ENCODE assay signal across 9 mouse cellular contexts in genomic region chr13:51570111-51570510, GRCm38 (mm10). TPM values are rescaled to one million over a fixed set of nuclear protein-coding genes. Genes with fewer than 3 reads are reported as not detected.
DNase-seq lines count a peak whose midpoint lies in the region; ATAC-seq and TF ChIP-seq lines count a peak whose summit lies in the region.
"Had no signal": no experiment of that assay in that cellular context is flagged by ENCODE, and none has a peak within 500 bp of the region (broad histone marks: within the 10 kb centered on the region; RNA-seq: fewer than 3 reads in every experiment).

No protein-coding gene starts in this region.

- H3K4me1 ChIP-seq in heart, embryonic 10.5 days: peaks cover 40% of the 10 kb centered on the region
- H3K4me1 ChIP-seq in E14TG2a.4 (replicated peaks; ENCODE audit: low read depth, low read length): peaks cover 42% of the 10 kb centered on the region
- H3K4me1 ChIP-seq in forebrain, embryonic 12.5 days: peaks cover 60% of the 10 kb centered on the region
- peaks cover 35% of the 10 kb centered on the region for H3K4me1 ChIP-seq in midbrain, embryonic 11.5 days (ENCODE audit: control insufficient read depth, insufficient read depth, low read length)

- H3K36me3 ChIP-seq in heart, embryonic 10.5 days: no peaks in the 10 kb centered on the region
- no peaks in the 10 kb centered on the region for H3K36me3 ChIP-seq in E14TG2a.4 (ENCODE audit: insufficient read depth, low read length)
- H3K36me3 ChIP-seq in forebrain, embryonic 12.5 days (replicated peaks): no peaks in the 10 kb centered on the region
- no peaks in the 10 kb centered on the region for H3K36me3 ChIP-seq in midbrain, embryonic 11.5 days (ENCODE audit: control insufficient read depth, insufficient read depth, low read length)

- no peak for DNase-seq in heart, embryonic 10.5 days (ENCODE audit: low spot score)
- no peak for DNase-seq in heart, postnatal 4 days
- DNase-seq in midbrain, embryonic 11.5 days (ENCODE audit: low spot score, missing footprints): no peak
- no peak for DNase-seq in thymus, adult 18-20 months

- H3K4me2 ChIP-seq in forebrain, embryonic 12.5 days: peak overlapping the region; percentile 94
- H3K4me2 ChIP-seq in midbrain, embryonic 11.5 days: peak overlapping the region; percentile 97

- no peaks in the 10 kb centered on the region for H3K9me3 ChIP-seq in heart, embryonic 10.5 days
- H3K9me3 ChIP-seq in E14TG2a.4 (ENCODE audit: low read length): peaks cover 15% of the 10 kb centered on the region
- no peaks in the 10 kb centered on the region for H3K9me3 ChIP-seq in forebrain, embryonic 12.5 days
- H3K9me3 ChIP-seq in midbrain, embryonic 11.5 days (ENCODE audit: control insufficient read depth, low read length): no peaks in the 10 kb centered on the region

- 0 out of 2 replicates have a peak, but pooled peaks have one; percentile 25 for ATAC-seq in forebrain, embryonic 12.5 days (ENCODE audit: low FRiP score)
- ATAC-seq in midbrain, embryonic 11.5 days (ENCODE audit: low FRiP score): peak; percentile 17; the same call in 1 of the 2 replicates
- ATAC-seq in erythroid progenitor cell, adult 5-6 weeks (replicated peaks; ENCODE audit: low FRiP score, poor library complexity, severe bottlenecking): no peak
- ATAC-seq in megakaryocyte, adult 5-6 weeks (ENCODE audit: poor library complexity, severe bottlenecking): no peak

- WGBS in heart, embryonic 10.5 days: 7% methylated on average over 9 of the region's 9 CpGs
- 3% methylated on average over 9 of the region's 9 CpGs for WGBS in forebrain, embryonic 12.5 days
- 4% methylated on average over 9 of the region's 9 CpGs for WGBS in midbrain, embryonic 11.5 days

- H3K27ac ChIP-seq in heart, embryonic 10.5 days: no peak overlapping the region
- peak overlapping the region; percentile 67 for H3K27ac ChIP-seq in forebrain, embryonic 12.5 days
- peak overlapping the region; percentile 86 for H3K27ac ChIP-seq in midbrain, embryonic 11.5 days (ENCODE audit: low read depth, low read length)
- H3K27ac ChIP-seq: liver, embryonic 14.5 days had no signal

- H3K4me3 ChIP-seq in heart, embryonic 10.5 days: peak overlapping the region; percentile 60
- 0 out of 2 replicates have a peak overlapping the region, but pooled peaks have one; percentile 73 for H3K4me3 ChIP-seq in E14TG2a.4 (replicated peaks; ENCODE audit: low read length)
- H3K4me3 ChIP-seq in forebrain, embryonic 12.5 days (replicated peaks): peak overlapping the region; percentile 26
- H3K4me3 ChIP-seq in midbrain, embryonic 11.5 days (ENCODE audit: low read depth, low read length): peak overlapping the region; percentile 61; the same call in 1 of the 2 replicates

- H3K9ac ChIP-seq in forebrain, embryonic 12.5 days: 0 out of 2 replicates have a peak overlapping the region, but pooled peaks have one; percentile 26
- H3K9ac ChIP-seq in midbrain, embryonic 11.5 days (ENCODE audit: low read length): peak overlapping the region; percentile 44
- H3K9ac ChIP-seq: liver, embryonic 14.5 days had no signal

- peaks cover 61% of the 10 kb centered on the region for H3K27me3 ChIP-seq in heart, embryonic 10.5 days (ENCODE audit: insufficient read depth, poor library complexity, severe bottlenecking)
- H3K27me3 ChIP-seq in E14TG2a.4 (ENCODE audit: insufficient read depth, low read length): peaks cover 56% of the 10 kb centered on the region
- peaks cover 51% of the 10 kb centered on the region for H3K27me3 ChIP-seq in forebrain, embryonic 12.5 days
- H3K27me3 ChIP-seq in midbrain, embryonic 11.5 days (ENCODE audit: control insufficient read depth, insufficient read depth, low read length): peaks cover 27% of the 10 kb centered on the region

- no peak for TF ChIP-seq CTCF in E14TG2a.4 (conservative IDR thresholded peaks at IDR 0.05; ENCODE audit: low read length)

RNA-seq across cellular contexts. Expression of gene Shc3, which starts 0.9 kb away (rescaled TPM):
- 0.15 and 0.30 TPM in 2 replicates for polyA plus RNA-seq in heart, embryonic 10.5 days (2016; fragmentation: Nextera tagmentation; extraction: Ambion mirVana)
- total RNA-seq in heart, postnatal 4 days (2021): 1 to 10 TPM; 3.9 to 4.0 TPM
- 7.9 and 9.6 TPM in 2 replicates for polyA plus RNA-seq in forebrain, embryonic 12.5 days (2016; fragmentation: Nextera tagmentation; extraction: Ambion mirVana)
- polyA plus RNA-seq in midbrain, embryonic 11.5 days (2014; fragmentation: Nextera tagmentation; extraction: Ambion mirVana): 4.5 and 5.7 TPM in 2 replicates
- not detected in 2 replicates for total RNA-seq in erythroid progenitor cell, adult 5-6 weeks (2015; ENCODE audit: low replicate concordance)
- not detected in 2 replicates for total RNA-seq in erythroid progenitor cell, adult 5-6 weeks (2017; ENCODE audit: low replicate concordance)
- not detected in 2 replicates for total RNA-seq in megakaryocyte, adult 5-6 weeks (2015)
- not detected in 2 replicates for total RNA-seq in megakaryocyte, adult 5-6 weeks (2017)

Comparison
In these comparisons a context has a peak if more than half of its experiments do, and no peak if none do; other contexts are left out.
1. ATAC-seq: peak in forebrain, embryonic 12.5 days (single experiment) and midbrain, embryonic 11.5 days (single experiment); none in erythroid progenitor cell, adult 5-6 weeks (single experiment) and megakaryocyte, adult 5-6 weeks (single experiment).
2. RNA of gene Shc3, which starts 0.9 kb away (total RNA-seq): 3.9 to 4.0 TPM in heart, postnatal 4 days; not detected in erythroid progenitor cell, adult 5-6 weeks and not detected in megakaryocyte, adult 5-6 weeks; every median in the first group is over 4 times any median in the second.
3. Peak in every context shown above with its lines, with median percentiles within 50 percentile points of each other: H3K4me3 ChIP-seq.